Mouse (Mus musculus) midbrain, embryonic 11.5 days (tissue): ENCODE measurements around the gene Prtn3. TPM values are rescaled to one million over a fixed set of nuclear protein-coding genes. Genes with fewer than 3 reads are reported as not detected.
A peak's percentile ranks its signal among the peaks of the same experiment; 100 is the strongest.

Experiments
- ATAC-seq: fragments of 200-750 bp; cut with Nextera tagmentation; 2 replicates; pipeline ENCODE4 v1.8.0; 2017; ENCODE audit warnings: moderate TSS enrichment, moderate library complexity; ENCODE audit not compliant: low FRiP score
- DNase-seq: peaks from one replicate; pipeline ENCODE4 v3.0.0; 2015; ENCODE audit warnings: low spot score; ENCODE audit errors: missing footprints
- H3K27ac ChIP-seq: fragments of 300-500 bp; sonication (generic); 2 replicates; pipeline ENCODE4 v1.5.1; 2014; ENCODE audit warnings: low read depth, low read length
- H3K27me3 ChIP-seq: fragments of 300-500 bp; sonication (generic); 2 replicates; pipeline ENCODE4 v1.6.1; 2014; ENCODE audit warnings: mild to moderate bottlenecking, low read length, moderate library complexity, mixed read lengths; ENCODE audit not compliant: control insufficient read depth, insufficient read depth
- H3K36me3 ChIP-seq: fragments of 300-500 bp; sonication (generic); 2 replicates; pipeline ENCODE4 v1.6.1; 2014; ENCODE audit warnings: mild to moderate bottlenecking, low read length, moderate library complexity, mixed read lengths; ENCODE audit not compliant: control insufficient read depth, insufficient read depth
- H3K4me1 ChIP-seq: fragments of 300-500 bp; sonication (generic); 2 replicates; pipeline ENCODE4 v1.6.1; 2014; ENCODE audit warnings: low read length; ENCODE audit not compliant: control insufficient read depth, insufficient read depth
- H3K4me2 ChIP-seq: fragments of 300-500 bp; sonication (generic); 2 replicates; pipeline ENCODE4 v1.6.1; 2014; ENCODE audit warnings: mild to moderate bottlenecking, moderate library complexity
- H3K4me3 ChIP-seq: fragments of 300-500 bp; sonication (generic); 2 replicates; pipeline ENCODE4 v1.5.1; 2014; ENCODE audit warnings: low read depth, low read length
- H3K9ac ChIP-seq: fragments of 300-500 bp; sonication (generic); 2 replicates; pipeline ENCODE4 v1.6.1; 2014; ENCODE audit warnings: low read length
- H3K9me3 ChIP-seq: fragments of 300-500 bp; sonication (generic); 2 replicates; pipeline ENCODE4 v1.6.1; 2016; ENCODE audit warnings: low read length; ENCODE audit not compliant: control insufficient read depth
- WGBS: fragments of 180-500 bp; shearing (Covaris S2); extraction: QIAGEN DNeasy Blood & Tissue Kit; methylation state at CpG from one replicate; pipeline ENCODE4 v1.1.7; 2014; 5-methylcytosine and 5-hydroxymethylcytosine counted together
- polyA plus RNA-seq: library from polyadenylated mRNA; unstranded; fragments of >200 nt; fragmentation: Nextera tagmentation; extraction: Ambion mirVana; gene quantifications from 2 replicates; pipeline ENCODE4 v1.2.1, GENCODE M21; 2014

The Prtn3 gene
- polyA plus RNA-seq, 1 experiment from 2014 or later: 11.9 TPM

DNA sequence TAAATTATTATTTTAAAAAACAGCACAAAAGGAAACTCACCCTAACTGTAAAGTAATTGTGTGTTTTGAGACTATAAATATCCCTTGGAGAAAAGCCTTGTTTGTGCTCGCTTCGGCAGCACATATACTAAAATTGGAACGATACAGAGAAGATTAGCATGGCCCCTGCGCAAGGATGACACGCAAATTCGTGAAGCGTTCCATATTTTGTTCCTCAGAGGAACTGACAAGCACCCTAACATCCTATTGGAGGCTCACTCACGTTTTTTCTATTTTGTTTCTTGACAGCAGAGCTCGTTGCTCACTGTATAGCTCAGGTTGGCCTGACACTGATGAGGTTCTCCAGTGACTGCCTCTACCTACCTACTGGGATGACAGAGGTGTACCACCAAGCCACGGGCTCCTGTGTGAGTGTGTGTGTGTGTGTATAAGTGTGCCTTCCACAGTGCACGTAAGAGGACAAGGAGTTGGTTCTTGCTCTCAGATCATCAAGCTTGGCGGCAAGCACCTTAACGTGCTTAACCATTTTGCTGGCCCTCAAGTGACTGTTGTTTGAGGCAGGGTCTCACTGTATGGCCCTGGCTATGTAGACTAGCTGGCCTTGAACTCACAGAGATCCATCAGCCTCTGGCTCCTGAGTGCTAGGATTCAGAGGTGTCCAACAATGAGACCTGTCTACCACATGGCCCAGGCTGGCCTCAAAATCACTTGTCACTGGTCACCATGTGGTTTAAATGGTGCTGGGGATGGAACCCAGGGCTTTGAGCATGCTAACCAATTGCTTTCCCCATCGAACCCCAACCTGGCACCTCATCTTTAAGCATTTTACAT, 35.0 kb downstream of the Prtn3 start:
- peak overlapping the region; percentile 98; the same call in 1 of the 2 replicates for H3K9ac ChIP-seq
- H3K36me3 ChIP-seq: peaks cover 13% of the 10 kb centered on the region; the same call in 1 of the 2 replicates
- WGBS: 28% methylated on average over 14 of the region's 14 CpGs

DNA sequence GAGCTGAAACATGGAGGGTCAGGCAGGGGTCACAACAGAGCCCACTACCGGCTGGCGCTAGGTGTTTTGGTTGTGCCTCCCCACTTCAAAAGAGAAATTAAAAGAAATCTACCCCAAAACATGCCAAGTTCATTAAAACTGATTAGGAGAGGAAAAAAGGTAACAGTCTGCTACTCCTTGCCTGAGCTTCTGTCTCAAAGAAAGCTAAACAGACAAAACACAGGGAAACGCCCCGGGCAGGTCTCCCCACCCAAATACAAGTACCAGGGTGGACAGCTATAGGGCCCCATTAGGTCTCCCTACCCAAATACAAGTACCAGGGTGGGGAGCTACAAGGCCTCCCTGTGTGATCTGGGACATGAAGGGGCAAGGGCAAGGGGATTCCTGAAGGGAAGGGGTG, 36.3 kb downstream of the Prtn3 start, which contains the start of gene Gm26602:
Gene Gm26602 (plus strand): TSS at position 301 of the 400 bp plus-strand sequence.
- no peak for ATAC-seq
- no peaks in the 10 kb centered on the region for H3K9me3 ChIP-seq
- H3K27ac ChIP-seq: no peak within 1 kb of the TSS
- no peak within 1 kb of the TSS for H3K4me3 ChIP-seq
- WGBS: 94% methylated on average over 4 of the region's 4 CpGs
- H3K4me2 ChIP-seq: no peak within 1 kb of the TSS
- DNase-seq: no peak
- H3K9ac ChIP-seq: no peak within 1 kb of the TSS
- H3K4me1 ChIP-seq: peaks cover 15% of the 10 kb centered on the region
- no peaks in the 10 kb centered on the region for H3K27me3 ChIP-seq
- 0 out of 2 replicates have a peak, but pooled peaks cover 6% of the 10 kb centered on the region for H3K36me3 ChIP-seq

More for the DNA sequence above, 35.0 kb downstream of the Prtn3 start:
- Histone ChIP-seq H3K27me3 (no peaks in the 10 kb centered on the region), H3K4me1 (peaks cover 13% of the 10 kb centered on the region), H3K27ac (peak overlapping the region; percentile 95), H3K4me2 (peak overlapping the region; percentile 12; the same call in 1 of the 2 replicates), H3K4me3 (peak overlapping the region; percentile 76; the same call in 1 of the 2 replicates), H3K9me3 (no peaks in the 10 kb centered on the region)
- ATAC-seq (peak; percentile 22; the same call in 1 of the 2 replicates), DNase-seq (peak; percentile 96)

DNA sequence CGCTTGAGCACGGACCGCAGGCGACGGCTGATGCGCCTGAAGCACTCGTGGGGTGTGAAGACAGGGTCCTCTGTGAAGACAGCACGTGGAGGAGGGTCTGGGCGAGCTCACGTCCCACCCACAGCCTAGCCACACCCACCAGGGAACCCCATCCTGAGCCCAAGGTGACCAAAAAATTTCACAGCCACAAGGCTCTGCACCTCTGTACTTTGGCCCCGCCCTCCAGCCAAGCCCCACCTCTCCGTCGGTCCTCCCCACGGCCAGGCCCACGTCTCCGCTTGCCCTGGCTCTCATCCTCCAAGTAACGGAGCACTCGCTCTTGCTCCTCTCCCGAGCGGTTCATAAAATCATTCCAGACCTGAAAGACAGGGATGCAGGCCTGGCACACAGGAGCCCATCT, 38.1 kb downstream of the Prtn3 start:
- ATAC-seq (no peak), DNase-seq (no peak)
- no peak overlapping the region for H3K27ac ChIP-seq
- H3K9ac ChIP-seq: no peak overlapping the region
- H3K4me3 ChIP-seq: no peak overlapping the region
- 65% methylated on average over 20 of the region's 20 CpGs for WGBS
- H3K9me3 ChIP-seq: no peaks in the 10 kb centered on the region
- no peak overlapping the region for H3K4me2 ChIP-seq
- H3K36me3 ChIP-seq: no peaks in the 10 kb centered on the region
- H3K27me3 ChIP-seq: peaks cover 2% of the 10 kb centered on the region
- H3K4me1 ChIP-seq: peaks cover 21% of the 10 kb centered on the region

DNA sequence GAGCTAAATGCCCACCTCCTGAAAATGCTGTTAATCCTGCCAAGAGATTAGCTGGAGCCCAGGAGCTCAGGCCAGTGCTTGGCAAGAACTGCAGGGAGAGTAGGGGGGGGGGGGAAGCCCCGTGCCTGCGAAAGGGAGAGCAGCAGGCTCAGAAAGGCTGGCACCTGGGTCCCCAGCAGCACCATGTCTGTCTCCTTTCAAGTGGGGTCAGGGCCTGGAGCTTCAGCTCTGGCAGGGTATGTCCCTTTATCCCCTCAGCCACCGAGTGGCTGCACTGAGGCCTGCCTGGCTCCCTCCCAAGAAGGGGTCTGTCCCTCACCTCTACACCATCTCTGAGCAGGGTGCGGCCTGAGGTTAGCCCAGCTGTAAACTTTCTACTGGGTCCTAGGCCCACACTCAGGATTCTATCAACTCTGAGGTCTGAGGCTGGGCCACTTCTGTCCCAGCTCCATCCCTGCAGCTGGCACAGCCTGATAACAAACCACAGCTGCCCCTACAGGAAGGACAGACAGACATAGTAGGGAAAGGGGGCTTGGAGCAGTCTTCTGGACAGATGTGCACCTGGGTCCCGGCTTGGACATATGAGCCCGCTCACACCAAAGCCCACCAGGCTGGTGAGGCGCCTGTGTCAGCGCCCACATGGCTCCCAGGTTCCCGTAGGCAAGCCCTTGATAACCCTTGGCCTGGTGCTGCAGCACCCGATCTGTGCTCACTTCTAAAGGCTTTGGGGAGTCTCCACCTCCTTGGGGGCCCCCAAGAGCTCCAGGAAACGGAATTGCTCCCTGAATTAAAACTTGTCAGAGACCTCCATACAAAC, 40.1 kb downstream of the Prtn3 start:
- no peak overlapping the region for H3K4me2 ChIP-seq
- peaks cover 15% of the 10 kb centered on the region for H3K4me1 ChIP-seq
- no peak overlapping the region for H3K4me3 ChIP-seq
- H3K27ac ChIP-seq: no peak overlapping the region
- no peak for DNase-seq
- H3K36me3 ChIP-seq: no peaks in the 10 kb centered on the region
- 66% methylated on average over 11 of the region's 11 CpGs for WGBS
- no peak overlapping the region for H3K9ac ChIP-seq
- H3K9me3 ChIP-seq: no peaks in the 10 kb centered on the region
- peaks cover 22% of the 10 kb centered on the region for H3K27me3 ChIP-seq
- ATAC-seq: no peak

DNA sequence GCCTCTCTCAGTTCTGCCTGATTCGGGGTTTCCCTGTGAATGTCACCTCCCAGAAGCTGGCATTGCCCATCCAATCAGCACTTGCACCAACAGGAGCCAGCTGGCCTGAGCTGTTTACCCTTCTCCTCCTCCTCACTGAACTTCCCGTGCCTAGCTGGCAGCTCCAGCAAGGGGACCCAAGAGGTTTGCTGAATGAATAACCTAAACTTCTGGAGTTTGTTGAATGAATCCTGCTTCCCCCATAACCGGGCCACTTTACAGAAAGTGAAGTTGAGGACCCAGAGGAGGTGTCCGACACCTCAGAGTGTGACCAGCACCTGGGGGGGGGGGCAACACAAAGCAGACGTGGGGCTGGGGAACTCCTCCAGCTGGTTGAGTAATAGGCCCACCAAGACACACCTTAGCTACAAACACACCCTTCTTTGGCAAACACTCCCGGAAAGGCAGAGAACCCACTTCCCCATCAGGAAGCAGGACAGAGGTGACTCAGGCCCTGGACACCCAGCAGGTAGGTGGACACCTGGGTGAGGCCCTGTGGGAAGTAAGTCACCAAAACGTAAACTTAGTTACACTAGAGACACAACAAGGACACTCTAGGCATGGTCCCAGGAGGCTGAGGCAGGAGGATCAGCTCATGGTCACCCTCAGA, 40.8 kb downstream of the Prtn3 start:
- no peak overlapping the region for H3K4me2 ChIP-seq
- no peak overlapping the region for H3K4me3 ChIP-seq
- WGBS: 73% methylated on average over 7 of the region's 7 CpGs
- H3K27me3 ChIP-seq: peaks cover 29% of the 10 kb centered on the region
- ATAC-seq: no peak
- peaks cover 18% of the 10 kb centered on the region for H3K4me1 ChIP-seq
- no peaks in the 10 kb centered on the region for H3K36me3 ChIP-seq
- no peaks in the 10 kb centered on the region for H3K9me3 ChIP-seq
- DNase-seq: no peak
- H3K27ac ChIP-seq: no peak overlapping the region
- H3K9ac ChIP-seq: no peak overlapping the region

DNA sequence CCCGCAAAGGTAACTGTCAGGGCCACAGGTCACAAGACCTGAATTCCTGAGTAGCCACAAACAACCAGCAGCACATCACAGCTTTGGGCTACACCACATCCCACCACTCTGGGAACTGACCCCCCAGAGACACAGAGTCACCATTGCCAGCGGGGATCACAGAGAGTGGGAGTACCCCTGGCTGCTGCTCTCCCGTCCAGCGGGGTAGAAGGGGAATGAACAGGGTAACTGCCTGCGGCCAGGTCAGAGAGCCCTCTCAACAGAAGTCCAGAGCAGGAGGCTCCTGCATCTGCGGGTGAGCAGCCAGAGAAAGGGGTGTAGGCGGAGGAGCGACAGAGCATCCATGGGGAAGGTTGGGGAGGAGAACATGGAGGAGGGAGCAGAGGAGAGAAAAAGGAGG, 41.8 kb downstream of the Prtn3 start:
- Histone ChIP-seq H3K27me3 (peaks cover 39% of the 10 kb centered on the region), H3K36me3 (no peaks in the 10 kb centered on the region), H3K4me1 (peaks cover 27% of the 10 kb centered on the region), H3K9me3 (no peaks in the 10 kb centered on the region), H3K4me2 (peak overlapping the region; percentile 94), H3K27ac (0 out of 2 replicates have a peak overlapping the region, but pooled peaks have one; percentile 35), H3K4me3 (peak overlapping the region; percentile 72), H3K9ac (peak overlapping the region; percentile 92)
- DNase-seq (no peak), ATAC-seq (no peak)
- WGBS: 6% methylated on average over 8 of the region's 8 CpGs

DNA sequence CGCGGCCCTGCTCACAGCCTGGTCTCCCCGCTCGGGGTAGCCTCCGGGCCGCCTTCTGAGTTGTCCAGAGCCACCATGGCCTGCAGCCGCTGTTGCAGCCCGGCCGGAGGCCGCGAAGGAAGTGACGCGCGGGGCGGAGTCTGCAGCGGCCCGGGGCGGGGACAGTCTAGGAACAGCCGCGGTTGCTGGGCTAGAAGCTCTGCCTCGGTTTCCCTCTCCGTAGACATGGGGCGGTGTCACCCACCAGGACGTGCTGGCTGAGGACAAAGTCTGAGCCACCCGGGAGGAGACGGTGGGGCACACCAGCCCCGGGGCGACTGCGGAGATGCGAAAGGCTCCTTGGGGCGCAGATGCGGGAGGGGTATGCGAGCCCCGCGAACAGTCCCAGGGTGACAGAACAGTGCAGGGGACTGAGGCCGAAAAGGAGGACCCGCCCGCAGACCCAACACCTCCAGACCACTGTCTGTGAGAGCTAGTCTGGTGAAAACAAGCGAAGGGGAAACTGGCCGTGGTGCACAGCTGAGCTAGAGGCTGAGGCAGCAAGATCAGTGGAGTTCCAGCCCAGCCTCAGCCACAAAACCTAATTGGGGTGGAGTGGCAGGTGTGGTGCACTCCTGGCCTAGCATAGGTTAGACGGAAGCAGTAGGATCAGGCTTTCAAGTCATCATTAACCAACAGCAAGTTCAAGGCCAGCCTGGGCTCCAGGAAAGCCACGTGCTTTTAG, 42.7 kb downstream of the Prtn3 start, which contains the start of gene Kiss1r:
Gene Kiss1r (plus strand): TSS at position 164 of the 724 bp plus-strand sequence.
- Histone ChIP-seq H3K9ac (peak within 1 kb of the TSS; percentile 92), H3K27me3 (peaks cover 48% of the 10 kb centered on the region), H3K36me3 (no peaks in the 10 kb centered on the region), H3K4me3 (peak within 1 kb of the TSS; percentile 72), H3K9me3 (no peaks in the 10 kb centered on the region), H3K27ac (0 out of 2 replicates have a peak within 1 kb of the TSS, but pooled peaks have one; percentile 35), H3K4me2 (peak within 1 kb of the TSS; percentile 94), H3K4me1 (peaks cover 33% of the 10 kb centered on the region)
- 3% methylated on average over 39 of the region's 42 CpGs for WGBS
- peak; percentile 86 for ATAC-seq
- DNase-seq: peak; percentile 98

DNA sequence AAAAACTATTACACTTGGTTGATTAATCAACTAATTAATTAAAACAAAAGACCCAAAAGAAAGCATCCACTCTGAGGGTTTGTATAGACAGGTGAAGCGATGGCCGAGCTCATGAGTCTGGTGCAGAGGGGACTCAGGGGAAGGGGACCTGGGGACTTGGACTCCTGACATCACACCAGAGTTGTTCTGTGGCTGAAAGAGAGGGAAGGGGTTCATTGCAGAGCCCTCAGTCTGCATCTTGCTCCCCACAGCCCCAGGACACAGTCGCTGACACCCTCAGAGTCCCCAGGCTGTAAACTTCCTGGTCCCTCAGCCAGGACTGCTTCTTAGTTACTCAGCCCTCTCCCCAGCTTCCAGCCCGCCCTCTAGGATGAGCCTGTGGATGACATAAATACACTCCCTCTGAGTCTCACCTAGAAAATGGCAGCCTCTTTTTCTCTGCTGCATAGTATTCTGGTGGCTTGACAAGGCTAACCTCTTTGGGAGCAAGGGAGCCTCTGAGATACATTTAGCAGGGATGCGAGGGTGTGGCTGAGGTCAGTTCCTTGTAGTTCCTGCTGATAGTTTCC, 43.3 kb downstream of the Prtn3 start:
- Histone ChIP-seq H3K27me3 (peaks cover 54% of the 10 kb centered on the region), H3K4me2 (peak overlapping the region; percentile 94), H3K36me3 (no peaks in the 10 kb centered on the region), H3K4me1 (peaks cover 33% of the 10 kb centered on the region), H3K4me3 (peak overlapping the region; percentile 72), H3K9ac (peak overlapping the region; percentile 92; the same call in 1 of the 2 replicates), H3K9me3 (no peaks in the 10 kb centered on the region), H3K27ac (no peak overlapping the region)
- WGBS: 64% methylated on average over 5 of the region's 5 CpGs
- no peak for DNase-seq
- ATAC-seq: no peak
